Mouse (Mus musculus) mammary gland, adult 2 months (tissue): ENCODE data around the gene Nup205. TPM values are rescaled to one million over a fixed set of nuclear protein-coding genes. Genes with fewer than 3 reads are reported as not detected.

Source experiments
- polyA plus RNA-seq: library from polyadenylated mRNA; depleted of rRNA; stranded (reverse); fragments of >200 nt; gene quantifications from 2 replicates; pipeline ENCODE4 v1.2.3, GENCODE M21; 2012; ENCODE audit warnings: low replicate concordance; rRNA removed

Gene Nup205
- 11.1 and 24.0 TPM in 2 replicates for polyA plus RNA-seq

GRCm38 (mm10) chr6:35176979-35177649 is at the start of gene Nup205:
Gene Nup205 (plus strand): TSS chr6:35177421.

GRCm38 (mm10) chr6:35133579-35134488 is 43.4 kb upstream of the Nup205 start, which contains the start of gene Cnot4:
Gene Cnot4 (minus strand): TSS chr6:35133724.

Other genes starting within 250 kb of the Nup205 start
- 0.45 and 0.69 TPM in 2 replicates for gene Slc23a4, start 189.0 kb upstream of the Nup205 start, polyA plus RNA-seq
- gene Cnot4, start 43.7 kb upstream of the Nup205 start, polyA plus RNA-seq, result 9.8 and 15.2 TPM in 2 replicates
- 2.8 and 4.0 TPM in 2 replicates for gene Slc13a4, start 130.7 kb downstream of the Nup205 start, polyA plus RNA-seq
- 1.4 and 1.7 TPM in 2 replicates for gene Fam180a, start 148.7 kb downstream of the Nup205 start, polyA plus RNA-seq